In the genomic region with DNA sequence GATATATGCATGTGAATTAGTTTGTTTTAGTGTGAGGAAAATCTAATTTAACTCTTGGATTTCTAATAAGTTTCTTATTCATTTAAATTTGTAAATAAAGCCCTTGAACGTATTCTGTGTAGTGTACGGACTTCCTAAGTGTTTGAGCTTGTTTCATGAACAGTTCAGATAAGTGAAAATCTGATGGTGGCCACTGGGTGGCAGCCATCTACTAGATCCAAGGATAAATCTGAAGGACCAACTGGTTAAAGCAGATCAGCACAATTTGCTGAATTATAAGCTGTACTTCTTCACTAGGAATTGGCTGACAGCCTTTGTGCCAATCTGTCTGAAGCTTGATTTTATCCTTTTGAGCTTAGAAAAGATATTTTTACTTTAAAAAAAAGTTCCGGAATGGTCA, we compare ENCODE assay signal across 8 mouse cellular contexts.
A peak's percentile ranks its signal among the peaks of the same experiment; 100 is the strongest.
DNase-seq lines count a peak whose midpoint lies in the region; ATAC-seq lines count a peak whose summit lies in the region.

No protein-coding gene starts in this region.

- DNase-seq in ovary, postnatal 36 days (ENCODE audit: low spot score) = peak; percentile 48
- no peak for DNase-seq in ovary, adult 18-20 months (ENCODE audit: low spot score)
- DNase-seq in adrenal gland, postnatal 14 days = peak; percentile 66
- peak; percentile 40 for DNase-seq in embryo, embryonic 9.5 days (ENCODE audit: extremely low spot score)
- peak; percentile 62 for DNase-seq in heart, postnatal 4 days
- DNase-seq in layer of hippocampus, adult 9-11 months = peak; percentile 81
- peak; percentile 84 for DNase-seq in telencephalon, adult 2 months (ENCODE audit: low read depth, low spot score)

- 0 out of 2 replicates have a peak, but pooled peaks have one; percentile 38 for ATAC-seq in megakaryocyte, adult 5-6 weeks (ENCODE audit: poor library complexity, severe bottlenecking)
